Mouse (Mus musculus): ENCODE measurements around the gene Pip5k1c. TPM values are rescaled to one million over a fixed set of nuclear protein-coding genes. Genes with fewer than 3 reads are reported as not detected.

The Pip5k1c gene
- total RNA-seq, 1 experiment = 27.3 TPM

GRCm38 (mm10) chr10:81322444-81322843 lies 29.7 kb downstream of the Pip5k1c start:
- H3K4me3 ChIP-seq (ENCODE audit: insufficient read depth in 1 of 2, low read depth in 1 of 2, low read length in 2 of 2, poor library complexity in 1 of 2, severe bottlenecking in 1 of 2) = peak overlapping the region in 1 of 2 experiments; percentile 60; a peak in 1 of 4 replicates
- 0 out of 2 replicates have a peak overlapping the region, but pooled peaks have one; percentile 8 for H3K27ac ChIP-seq (ENCODE audit: insufficient read depth, low read depth, low read length, poor library complexity, severe bottlenecking)
- H3K36me3 ChIP-seq (ENCODE audit: control insufficient read depth, insufficient read depth, low read length, poor library complexity, severe bottlenecking) = peaks cover 59% of the 10 kb centered on the region
- H3K9ac ChIP-seq (ENCODE audit: insufficient read depth, low read depth, low read length, poor library complexity, severe bottlenecking) = 0 out of 2 replicates have a peak overlapping the region, but pooled peaks have one; percentile 13
- in situ Hi-C loops (cut with MboI; ENCODE audit: low sequenced_read_pairs in 2 of 2, unreplicated experiment in 2 of 2) = no loop called here
- peaks cover 0 to 20% of the 10 kb centered on the region in 2 experiments; a peak in 2 of 4 replicates for H3K4me1 ChIP-seq (ENCODE audit: control insufficient read depth in 2 of 2, insufficient read depth in 2 of 2, low read length in 2 of 2, poor library complexity in 1 of 2)
- DNase-seq (ENCODE audit: low read depth, low spot score) = no peak
- TF ChIP-seq ZC3H11A (IDR thresholded peaks at IDR 0.05; ENCODE audit: borderline replicate concordance, low read depth, low read length) (no peak), ZNF384 (IDR thresholded peaks at IDR 0.05; ENCODE audit: low read depth, low read length) (no peak), CHD2 (IDR thresholded peaks at IDR 0.05; ENCODE audit: low read depth, low read length) (no peak), MAFK (IDR thresholded peaks at IDR 0.05; ENCODE audit: insufficient read depth, low read depth, low read length) (no peak), HCFC1 (IDR thresholded peaks at IDR 0.05; ENCODE audit: borderline replicate concordance, insufficient read depth, low read length) (no peak)
- no peaks in the 10 kb centered on the region for H3K9me3 ChIP-seq (ENCODE audit: control insufficient read depth, insufficient read depth, low read depth, low read length)

- Histone ChIP-seq H3K36me3 (ENCODE audit: control insufficient read depth, insufficient read depth, low read length, poor library complexity, severe bottlenecking) (peaks cover 56% of the 10 kb centered on the region), H3K27ac (ENCODE audit: insufficient read depth, low read depth, low read length, poor library complexity, severe bottlenecking) (no peak overlapping the region), H3K9me3 (ENCODE audit: control insufficient read depth, insufficient read depth, low read depth, low read length) (no peaks in the 10 kb centered on the region), H3K9ac (ENCODE audit: insufficient read depth, low read depth, low read length, poor library complexity, severe bottlenecking) (no peak overlapping the region), H3K4me1 (ENCODE audit: control insufficient read depth in 2 of 2, insufficient read depth in 2 of 2, low read length in 2 of 2, poor library complexity in 1 of 2) (peaks cover 1 to 20% of the 10 kb centered on the region in 2 experiments; a peak in 3 of 4 replicates), H3K4me3 (ENCODE audit: insufficient read depth in 1 of 2, low read depth in 1 of 2, low read length in 2 of 2, poor library complexity in 1 of 2, severe bottlenecking in 1 of 2) (no peak overlapping the region)
- TF ChIP-seq MAFK (IDR thresholded peaks at IDR 0.05; ENCODE audit: insufficient read depth, low read depth, low read length) (no peak), ZNF384 (IDR thresholded peaks at IDR 0.05; ENCODE audit: low read depth, low read length) (no peak), ZC3H11A (IDR thresholded peaks at IDR 0.05; ENCODE audit: borderline replicate concordance, low read depth, low read length) (no peak), HCFC1 (IDR thresholded peaks at IDR 0.05; ENCODE audit: borderline replicate concordance, insufficient read depth, low read length) (no peak), CHD2 (IDR thresholded peaks at IDR 0.05; ENCODE audit: low read depth, low read length) (no peak)
- no peak for DNase-seq (ENCODE audit: low read depth, low spot score)
- in situ Hi-C loops (cut with MboI; ENCODE audit: low sequenced_read_pairs in 2 of 2, unreplicated experiment in 2 of 2) = no loop called here
Measured at GRCm38 (mm10) chr10:81323141-81323775, 30.5 kb downstream of the Pip5k1c start.

- H3K36me3 ChIP-seq (ENCODE audit: control insufficient read depth, insufficient read depth, low read length, poor library complexity, severe bottlenecking) = peaks cover 51% of the 10 kb centered on the region
Measured at GRCm38 (mm10) chr10:81323791-81324530, 31.2 kb downstream of the Pip5k1c start.

GRCm38 (mm10) chr10:81325176-81325575 lies 32.4 kb downstream of the Pip5k1c start:
- no peak overlapping the region for H3K9ac ChIP-seq (ENCODE audit: insufficient read depth, low read depth, low read length, poor library complexity, severe bottlenecking)
- no peak for DNase-seq (ENCODE audit: low read depth, low spot score)
- peaks cover 51% of the 10 kb centered on the region for H3K36me3 ChIP-seq (ENCODE audit: control insufficient read depth, insufficient read depth, low read length, poor library complexity, severe bottlenecking)
- H3K9me3 ChIP-seq (ENCODE audit: control insufficient read depth, insufficient read depth, low read depth, low read length) = no peaks in the 10 kb centered on the region
- no peak for TF ChIP-seq CHD2 (IDR thresholded peaks at IDR 0.05; ENCODE audit: low read depth, low read length)
- no peak for TF ChIP-seq ZNF384 (IDR thresholded peaks at IDR 0.05; ENCODE audit: low read depth, low read length)
- no peak for TF ChIP-seq ZC3H11A (IDR thresholded peaks at IDR 0.05; ENCODE audit: borderline replicate concordance, low read depth, low read length)
- no peak for TF ChIP-seq MAFK (IDR thresholded peaks at IDR 0.05; ENCODE audit: insufficient read depth, low read depth, low read length)
- TF ChIP-seq HCFC1 (IDR thresholded peaks at IDR 0.05; ENCODE audit: borderline replicate concordance, insufficient read depth, low read length) = no peak
- no peak overlapping the region for H3K4me3 ChIP-seq (ENCODE audit: insufficient read depth in 1 of 2, low read depth in 1 of 2, low read length in 2 of 2, poor library complexity in 1 of 2, severe bottlenecking in 1 of 2)
- in situ Hi-C loops (cut with MboI; ENCODE audit: low sequenced_read_pairs in 2 of 2, unreplicated experiment in 2 of 2) = no loop called here
- no peak overlapping the region for H3K27ac ChIP-seq (ENCODE audit: insufficient read depth, low read depth, low read length, poor library complexity, severe bottlenecking)
- H3K4me1 ChIP-seq (ENCODE audit: control insufficient read depth in 2 of 2, insufficient read depth in 2 of 2, low read length in 2 of 2, poor library complexity in 1 of 2) = peaks cover 5 to 25% of the 10 kb centered on the region in 2 experiments; a peak in 3 of 4 replicates

More at GRCm38 (mm10) chr10:81323791-81324530, 31.2 kb downstream of the Pip5k1c start:
- Histone ChIP-seq H3K9me3 (ENCODE audit: control insufficient read depth, insufficient read depth, low read depth, low read length) (no peaks in the 10 kb centered on the region), H3K9ac (ENCODE audit: insufficient read depth, low read depth, low read length, poor library complexity, severe bottlenecking) (no peak overlapping the region), H3K4me3 (ENCODE audit: insufficient read depth in 1 of 2, low read depth in 1 of 2, low read length in 2 of 2, poor library complexity in 1 of 2, severe bottlenecking in 1 of 2) (no peak overlapping the region), H3K27ac (ENCODE audit: insufficient read depth, low read depth, low read length, poor library complexity, severe bottlenecking) (no peak overlapping the region), H3K4me1 (ENCODE audit: control insufficient read depth in 2 of 2, insufficient read depth in 2 of 2, low read length in 2 of 2, poor library complexity in 1 of 2) (peaks cover 5 to 25% of the 10 kb centered on the region in 2 experiments; a peak in 3 of 4 replicates)
- no peak for DNase-seq (ENCODE audit: low read depth, low spot score)
- in situ Hi-C loops (cut with MboI; ENCODE audit: low sequenced_read_pairs in 2 of 2, unreplicated experiment in 2 of 2) = no loop called here
- TF ChIP-seq HCFC1 (IDR thresholded peaks at IDR 0.05; ENCODE audit: borderline replicate concordance, insufficient read depth, low read length) = no peak
- no peak for TF ChIP-seq ZNF384 (IDR thresholded peaks at IDR 0.05; ENCODE audit: low read depth, low read length)
- TF ChIP-seq CHD2 (IDR thresholded peaks at IDR 0.05; ENCODE audit: low read depth, low read length) = no peak
- no peak for TF ChIP-seq ZC3H11A (IDR thresholded peaks at IDR 0.05; ENCODE audit: borderline replicate concordance, low read depth, low read length)
- no peak for TF ChIP-seq MAFK (IDR thresholded peaks at IDR 0.05; ENCODE audit: insufficient read depth, low read depth, low read length)
